Mouse (Mus musculus) liver, postnatal 0 days (tissue): Measurements from ENCODE around the gene Rhbdl2.

Experiments
- CTCF ChIP-seq: sonication (generic); IDR thresholded peaks from 2 replicates; pipeline ENCODE4 v1.5.1; 2016; ENCODE audit warnings: antibody characterized with exemption, low read depth
- EP300 ChIP-seq: IDR thresholded peaks from 2 replicates; pipeline ENCODE4 v1.6.1; 2016; ENCODE audit warnings: antibody characterized with exemption, low read depth, mild to moderate bottlenecking

DNA sequence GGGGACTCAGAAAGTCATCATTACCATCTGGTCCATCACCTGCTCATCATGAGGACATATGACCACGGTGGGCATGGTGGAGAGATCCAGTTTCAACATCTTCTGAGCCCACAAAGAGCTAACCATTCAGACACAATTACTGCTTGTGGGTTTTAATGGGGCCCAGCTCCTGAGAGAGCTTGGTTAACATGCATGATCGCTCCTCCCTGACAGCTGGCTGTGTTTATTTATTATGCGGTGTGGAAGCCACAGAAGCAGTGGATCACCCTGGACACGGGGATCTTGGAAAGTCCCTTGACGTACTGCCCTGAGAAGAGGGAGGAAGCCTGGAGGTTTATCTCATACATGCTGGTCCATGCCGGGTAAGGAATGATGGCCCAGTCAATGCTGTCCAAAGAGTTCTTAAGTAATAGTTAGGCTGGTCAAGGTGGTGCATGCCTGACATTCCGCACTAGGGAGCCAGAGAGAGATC lies 26.4 kb downstream of the Rhbdl2 start:
- TF ChIP-seq EP300 (no peak), CTCF (no peak)
